Mouse (Mus musculus): ENCODE data around the gene Spic. TPM values are rescaled to one million over a fixed set of nuclear protein-coding genes. Genes with fewer than 3 reads are reported as not detected.

Spic gene
- not detected in 2 replicates for polyA plus RNA-seq (2012; ENCODE audit: insufficient read depth, low replicate concordance)

- no peak for TF ChIP-seq GATA1 (IDR thresholded peaks at IDR 0.05; ENCODE audit: borderline replicate concordance, low read length)
- no peak for TF ChIP-seq FLI1 (IDR thresholded peaks at IDR 0.05; ENCODE audit: low read length)
- Histone ChIP-seq H3K4me1 (peaks cover 4% of the 10 kb centered on the region; the same call in 1 of the 2 replicates), H3K36me3 (replicated peaks; ENCODE audit: low read length) (no peaks in the 10 kb centered on the region), H3K27me3 (replicated peaks) (no peaks in the 10 kb centered on the region), H3K4me3 (replicated peaks) (peak within 1 kb of the TSS; percentile 82), H3K9me3 (no peaks in the 10 kb centered on the region)
These were observed at the start of gene Spic for GRCm38 (mm10) chr10:88684925-88685324. Gene Spic, minus strand, starts transcription at chr10:88685015.

- Histone ChIP-seq H3K27me3 (replicated peaks) (no peaks in the 10 kb centered on the region), H3K4me1 (peaks cover 27% of the 10 kb centered on the region), H3K4me3 (replicated peaks) (peak overlapping the region; percentile 90), H3K9me3 (no peaks in the 10 kb centered on the region), H3K36me3 (replicated peaks; ENCODE audit: low read length) (peaks cover 26% of the 10 kb centered on the region)
- no peak for TF ChIP-seq GATA1 (IDR thresholded peaks at IDR 0.05; ENCODE audit: borderline replicate concordance, low read length)
- no peak for TF ChIP-seq FLI1 (IDR thresholded peaks at IDR 0.05; ENCODE audit: low read length)
These were observed 47.5 kb upstream of the Spic start for GRCm38 (mm10) chr10:88732309-88732622.

GRCm38 (mm10) chr10:88731496-88732308 lies 46.9 kb upstream of the Spic start:
- no peaks in the 10 kb centered on the region for H3K9me3 ChIP-seq
- peak overlapping the region; percentile 90 for H3K4me3 ChIP-seq (replicated peaks)
- TF ChIP-seq GATA1 (IDR thresholded peaks at IDR 0.05; ENCODE audit: borderline replicate concordance, low read length) (no peak), FLI1 (IDR thresholded peaks at IDR 0.05; ENCODE audit: low read length) (no peak)
- peaks cover 27% of the 10 kb centered on the region for H3K4me1 ChIP-seq
- H3K27me3 ChIP-seq (replicated peaks): no peaks in the 10 kb centered on the region
- H3K36me3 ChIP-seq (replicated peaks; ENCODE audit: low read length): peaks cover 21% of the 10 kb centered on the region

- no peak for TF ChIP-seq GATA1 (IDR thresholded peaks at IDR 0.05; ENCODE audit: borderline replicate concordance, low read length)
- no peak for TF ChIP-seq FLI1 (IDR thresholded peaks at IDR 0.05; ENCODE audit: low read length)
These were observed 46.0 kb upstream of the Spic start, which contains the start of gene Arl1 for GRCm38 (mm10) chr10:88730571-88731495. Gene Arl1, plus strand, starts transcription at chr10:88730858.

GRCm38 (mm10) chr10:88728166-88728565 lies 43.4 kb upstream of the Spic start:
- Histone ChIP-seq H3K27me3 (replicated peaks) (no peaks in the 10 kb centered on the region), H3K36me3 (replicated peaks; ENCODE audit: low read length) (no peaks in the 10 kb centered on the region), H3K4me1 (peaks cover 18% of the 10 kb centered on the region), H3K4me3 (replicated peaks) (no peak overlapping the region), H3K9me3 (no peaks in the 10 kb centered on the region)
- TF ChIP-seq FLI1 (IDR thresholded peaks at IDR 0.05; ENCODE audit: low read length) (no peak), GATA1 (IDR thresholded peaks at IDR 0.05; ENCODE audit: borderline replicate concordance, low read length) (no peak)

More at GRCm38 (mm10) chr10:88730571-88731495, 46.0 kb upstream of the Spic start, which contains the start of gene Arl1:
- Histone ChIP-seq H3K4me3 (replicated peaks) (peak within 1 kb of the TSS; percentile 90), H3K36me3 (replicated peaks; ENCODE audit: low read length) (peaks cover 13% of the 10 kb centered on the region), H3K27me3 (replicated peaks) (no peaks in the 10 kb centered on the region), H3K9me3 (no peaks in the 10 kb centered on the region), H3K4me1 (peaks cover 27% of the 10 kb centered on the region)

- Histone ChIP-seq H3K9me3 (no peaks in the 10 kb centered on the region), H3K27me3 (replicated peaks) (no peaks in the 10 kb centered on the region), H3K36me3 (replicated peaks; ENCODE audit: low read length) (no peaks in the 10 kb centered on the region), H3K4me1 (peaks cover 10% of the 10 kb centered on the region), H3K4me3 (replicated peaks) (no peak overlapping the region)
- no peak for TF ChIP-seq FLI1 (IDR thresholded peaks at IDR 0.05; ENCODE audit: low read length)
- no peak for TF ChIP-seq GATA1 (IDR thresholded peaks at IDR 0.05; ENCODE audit: borderline replicate concordance, low read length)
These were observed 42.3 kb upstream of the Spic start for GRCm38 (mm10) chr10:88727128-88727527.

GRCm38 (mm10) chr10:88725343-88725742 lies 40.5 kb upstream of the Spic start:
- Histone ChIP-seq H3K27me3 (replicated peaks) (no peaks in the 10 kb centered on the region), H3K9me3 (0 out of 2 replicates have a peak, but pooled peaks cover 3% of the 10 kb centered on the region), H3K4me1 (peaks cover 5% of the 10 kb centered on the region), H3K4me3 (replicated peaks) (no peak overlapping the region), H3K36me3 (replicated peaks; ENCODE audit: low read length) (no peaks in the 10 kb centered on the region)
- TF ChIP-seq FLI1 (IDR thresholded peaks at IDR 0.05; ENCODE audit: low read length) (no peak), GATA1 (IDR thresholded peaks at IDR 0.05; ENCODE audit: borderline replicate concordance, low read length) (no peak)

- Histone ChIP-seq H3K27me3 (replicated peaks) (no peaks in the 10 kb centered on the region), H3K36me3 (replicated peaks; ENCODE audit: low read length) (no peaks in the 10 kb centered on the region), H3K4me3 (replicated peaks) (no peak overlapping the region), H3K9me3 (0 out of 2 replicates have a peak, but pooled peaks cover 3% of the 10 kb centered on the region), H3K4me1 (0 out of 2 replicates have a peak, but pooled peaks cover 1% of the 10 kb centered on the region)
- TF ChIP-seq GATA1 (IDR thresholded peaks at IDR 0.05; ENCODE audit: borderline replicate concordance, low read length) (no peak), FLI1 (IDR thresholded peaks at IDR 0.05; ENCODE audit: low read length) (no peak)
These were observed 34.8 kb upstream of the Spic start for GRCm38 (mm10) chr10:88719618-88720017.

- no peaks in the 10 kb centered on the region for H3K36me3 ChIP-seq (replicated peaks; ENCODE audit: low read length)
- H3K9me3 ChIP-seq: 0 out of 2 replicates have a peak, but pooled peaks cover 3% of the 10 kb centered on the region
- H3K4me1 ChIP-seq: no peaks in the 10 kb centered on the region
- no peak for TF ChIP-seq FLI1 (IDR thresholded peaks at IDR 0.05; ENCODE audit: low read length)
- no peak for TF ChIP-seq GATA1 (IDR thresholded peaks at IDR 0.05; ENCODE audit: borderline replicate concordance, low read length)
- H3K4me3 ChIP-seq (replicated peaks): no peak overlapping the region
- H3K27me3 ChIP-seq (replicated peaks): peaks cover 2% of the 10 kb centered on the region
These were observed 32.9 kb upstream of the Spic start for GRCm38 (mm10) chr10:88717756-88718025.
